Mouse (Mus musculus) limb, embryonic 14.5 days (tissue): ENCODE data around the gene Foxp3. TPM values are rescaled to one million over a fixed set of nuclear protein-coding genes. Genes with fewer than 3 reads are reported as not detected.

Source experiments
- ATAC-seq: fragments of 200-750 bp; cut with Nextera tagmentation; 2 replicates; pipeline ENCODE4 v1.8.0; 2017; ENCODE audit warnings: low read depth, moderate number of reproducible peaks, moderate TSS enrichment; ENCODE audit not compliant: low FRiP score
- DNase-seq: peaks from one replicate; pipeline ENCODE4 v3.0.0-alpha.2; 2015; ENCODE audit warnings: low spot score
- H3K27ac ChIP-seq: fragments of 300-500 bp; sonication (generic); replicated peaks from 2 replicates; pipeline ENCODE4 v1.5.1; 2014; ENCODE audit warnings: low read depth, mild to moderate bottlenecking, low read length, moderate library complexity, mixed read lengths
- H3K27me3 ChIP-seq: fragments of 300-500 bp; sonication (generic); 2 replicates; pipeline ENCODE4 v1.6.1; 2014; ENCODE audit warnings: low read length, mixed read lengths; ENCODE audit not compliant: control insufficient read depth, insufficient read depth
- H3K36me3 ChIP-seq: fragments of 300-500 bp; sonication (generic); 2 replicates; pipeline ENCODE4 v1.6.1; 2014; ENCODE audit warnings: mild to moderate bottlenecking, low read length, moderate library complexity, mixed read lengths; ENCODE audit not compliant: control insufficient read depth, insufficient read depth
- H3K4me1 ChIP-seq: fragments of 300-500 bp; sonication (generic); 2 replicates; pipeline ENCODE4 v1.6.1; 2014; ENCODE audit warnings: antibody characterized with exemption, low read length, mixed read lengths; ENCODE audit not compliant: control insufficient read depth, insufficient read depth
- H3K4me2 ChIP-seq: fragments of 300-500 bp; sonication (generic); replicated peaks from 2 replicates; pipeline ENCODE4 v1.6.1; 2014; ENCODE audit warnings: low read depth, mild to moderate bottlenecking, low read length, moderate library complexity; ENCODE audit not compliant: severe bottlenecking
- H3K4me3 ChIP-seq: fragments of 300-500 bp; sonication (generic); replicated peaks from 2 replicates; pipeline ENCODE4 v1.5.1; 2014; ENCODE audit warnings: low read length
- H3K9ac ChIP-seq: fragments of 300-500 bp; sonication (generic); 2 replicates; pipeline ENCODE4 v1.6.1; 2014; ENCODE audit warnings: mild to moderate bottlenecking, low read depth, low read length, moderate library complexity; ENCODE audit not compliant: severe bottlenecking
- H3K9me3 ChIP-seq: fragments of 300-500 bp; sonication (generic); 2 replicates; pipeline ENCODE4 v1.6.1; 2016; ENCODE audit warnings: low read length; ENCODE audit not compliant: control insufficient read depth
- POLR2A ChIP-seq: fragments of 200-500 bp; IDR thresholded peaks from 2 replicates; pipeline ENCODE4 v1.8.0; 2012; ENCODE audit warnings: inconsistent platforms, mild to moderate bottlenecking, moderate library complexity, borderline replicate concordance; ENCODE audit not compliant: insufficient read depth, insufficient read length; ENCODE audit errors: extremely low read depth
- WGBS: fragments of 180-500 bp; shearing (Covaris S2); extraction: QIAGEN DNeasy Blood & Tissue Kit; methylation state at CpG from one replicate; pipeline ENCODE4 v1.1.7; 2014; 5-methylcytosine and 5-hydroxymethylcytosine counted together
- polyA plus RNA-seq, 2 experiments: library from polyadenylated mRNA; depleted of rRNA in 1 of 2; stranded (reverse) in 1 of 2; unstranded in 1 of 2; fragments of >200 nt; fragmentation: Nextera tagmentation in 1 of 2; extraction: Ambion mirVana in 1 of 2; gene quantifications; 2 replicates each; pipeline versions ENCODE4 v1.2.1 to v1.2.3; 2012 to 2014

Foxp3 gene
- polyA plus RNA-seq, 2 experiments, result 0.04 TPM; not detected in 1

GRCm38 (mm10) chrX:7567491-7567890 lies 6.0 kb upstream of the Foxp3 start:
- Histone ChIP-seq H3K27ac (no peak overlapping the region), H3K27me3 (no peaks in the 10 kb centered on the region), H3K36me3 (no peaks in the 10 kb centered on the region), H3K4me1 (no peaks in the 10 kb centered on the region), H3K4me2 (no peak overlapping the region), H3K9me3 (no peaks in the 10 kb centered on the region), H3K4me3 (no peak overlapping the region), H3K9ac (no peak overlapping the region)
- no peak for TF ChIP-seq POLR2A
- DNase-seq (no peak), ATAC-seq (no peak)
- WGBS, result 76% methylated on average over 9 of the region's 9 CpGs

GRCm38 (mm10) chrX:7570481-7571175 lies 2.8 kb upstream of the Foxp3 start:
- H3K27ac ChIP-seq, result no peak overlapping the region
- H3K9me3 ChIP-seq, result no peaks in the 10 kb centered on the region
- H3K4me1 ChIP-seq, result 0 out of 2 replicates have a peak, but pooled peaks cover 2% of the 10 kb centered on the region
- no peak for TF ChIP-seq POLR2A
- no peak overlapping the region for H3K4me3 ChIP-seq
- no peak for DNase-seq
- no peak for ATAC-seq
- no peaks in the 10 kb centered on the region for H3K36me3 ChIP-seq
- H3K9ac ChIP-seq, result no peak overlapping the region
- 75% methylated on average over 7 of the region's 7 CpGs for WGBS
- H3K27me3 ChIP-seq, result no peaks in the 10 kb centered on the region
- no peak overlapping the region for H3K4me2 ChIP-seq

GRCm38 (mm10) chrX:7571565-7572136 lies 1.8 kb upstream of the Foxp3 start:
- H3K4me1 ChIP-seq, result 0 out of 2 replicates have a peak, but pooled peaks cover 2% of the 10 kb centered on the region
- H3K9me3 ChIP-seq, result no peaks in the 10 kb centered on the region
- DNase-seq (no peak), ATAC-seq (no peak)
- no peak overlapping the region for H3K9ac ChIP-seq
- no peak overlapping the region for H3K4me3 ChIP-seq
- H3K36me3 ChIP-seq, result no peaks in the 10 kb centered on the region
- H3K27ac ChIP-seq, result no peak overlapping the region
- 89% methylated on average over 9 of the region's 9 CpGs for WGBS
- no peaks in the 10 kb centered on the region for H3K27me3 ChIP-seq
- no peak overlapping the region for H3K4me2 ChIP-seq
- no peak for TF ChIP-seq POLR2A

- no peak for DNase-seq
- Histone ChIP-seq H3K4me1 (0 out of 2 replicates have a peak, but pooled peaks cover 2% of the 10 kb centered on the region), H3K4me3 (no peak overlapping the region), H3K4me2 (peak overlapping the region; percentile 55; the same call in 1 of the 2 replicates), H3K9ac (no peak overlapping the region), H3K9me3 (no peaks in the 10 kb centered on the region), H3K27ac (no peak overlapping the region), H3K27me3 (no peaks in the 10 kb centered on the region), H3K36me3 (no peaks in the 10 kb centered on the region)
- TF ChIP-seq POLR2A, result no peak
- WGBS, result 90% methylated on average over 10 of the region's 10 CpGs
- ATAC-seq, result no peak
These were observed 978 bp upstream of the Foxp3 start for GRCm38 (mm10) chrX:7572466-7572865.

- 22% methylated on average over 29 of the region's 65 CpGs for WGBS
These were observed 842 bp downstream of the Foxp3 start, which contains the start of gene Ppp1r3f for GRCm38 (mm10) chrX:7574087-7574884. Gene Ppp1r3f, minus strand, starts transcription at chrX:7574283.

More at GRCm38 (mm10) chrX:7574087-7574884, 842 bp downstream of the Foxp3 start, which contains the start of gene Ppp1r3f:
- TF ChIP-seq POLR2A, result 0 out of 2 replicates have a peak, but pooled peaks have one; percentile 23
- Histone ChIP-seq H3K9ac (peak within 1 kb of the TSS; percentile 73), H3K27ac (peak within 1 kb of the TSS; percentile 74), H3K4me1 (0 out of 2 replicates have a peak, but pooled peaks cover 2% of the 10 kb centered on the region), H3K36me3 (no peaks in the 10 kb centered on the region), H3K4me2 (peak within 1 kb of the TSS; percentile 55), H3K9me3 (no peaks in the 10 kb centered on the region), H3K4me3 (peak within 1 kb of the TSS; percentile 59), H3K27me3 (no peaks in the 10 kb centered on the region)
- peak; percentile 99 for ATAC-seq
- peak; percentile 96 for DNase-seq
